Mouse (Mus musculus) gastrocnemius, adult 8-10 months (tissue): ENCODE results near the gene Txnip. TPM values are rescaled to one million over a fixed set of nuclear protein-coding genes. Genes with fewer than 3 reads are reported as not detected.
A peak's percentile ranks its signal among the peaks of the same experiment; 100 is the strongest.

Source experiments
- DNase-seq, 2 experiments: peaks; one replicate each; pipeline ENCODE4 v3.0.0; 2022; ENCODE audit warnings: low spot score in 2 of 2
- total RNA-seq, 4 experiments: library from RNA; stranded (reverse); gene quantifications; 2 replicates each; pipeline ENCODE4 v1.2.4; 2022

Txnip gene
- total RNA-seq, 4 experiments from 2014 or later: 365 to 573 (median 474) TPM

DNA sequence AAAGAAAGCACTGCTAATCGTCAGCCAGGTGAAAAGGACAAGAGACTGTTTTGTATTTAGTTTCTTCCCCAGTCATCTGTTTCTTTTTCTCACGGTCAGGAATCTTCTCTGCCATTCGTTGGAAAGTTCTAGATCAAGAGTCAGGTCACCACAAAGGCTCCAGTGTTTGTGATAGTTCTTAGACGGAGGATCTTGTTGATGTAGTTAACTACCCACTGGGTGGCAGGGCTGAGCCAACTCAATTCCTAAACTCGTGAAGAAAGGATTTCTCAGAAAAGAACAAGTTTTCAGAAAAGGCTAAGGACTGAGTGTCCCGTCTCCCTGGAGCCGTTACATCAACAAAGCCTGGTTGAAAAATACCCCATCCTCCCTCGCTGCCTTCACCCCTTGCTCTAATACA lies 6.6 kb upstream of the Txnip start:
- DNase-seq: peak in 1 of 2 experiments; percentile 61

DNA sequence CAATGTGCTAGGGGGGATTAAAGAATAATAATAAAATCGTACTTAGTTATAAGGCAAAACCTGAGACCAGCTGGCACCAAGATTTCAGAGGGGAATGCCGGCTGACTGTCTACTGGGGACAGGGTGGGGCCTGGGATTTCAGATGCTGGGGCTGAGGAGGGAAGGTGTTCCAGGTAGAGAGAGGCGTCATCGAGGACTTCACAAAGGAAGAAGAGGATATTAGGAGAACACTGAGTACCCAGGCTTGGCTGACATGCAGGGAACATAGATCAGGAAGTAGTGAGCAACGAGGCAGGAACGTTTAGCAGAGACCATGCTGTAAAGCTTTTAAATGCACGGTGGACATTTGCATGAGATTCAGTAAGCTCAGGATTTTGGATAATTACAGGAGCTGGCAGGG lies 5.9 kb upstream of the Txnip start:
- DNase-seq: no peak

DNA sequence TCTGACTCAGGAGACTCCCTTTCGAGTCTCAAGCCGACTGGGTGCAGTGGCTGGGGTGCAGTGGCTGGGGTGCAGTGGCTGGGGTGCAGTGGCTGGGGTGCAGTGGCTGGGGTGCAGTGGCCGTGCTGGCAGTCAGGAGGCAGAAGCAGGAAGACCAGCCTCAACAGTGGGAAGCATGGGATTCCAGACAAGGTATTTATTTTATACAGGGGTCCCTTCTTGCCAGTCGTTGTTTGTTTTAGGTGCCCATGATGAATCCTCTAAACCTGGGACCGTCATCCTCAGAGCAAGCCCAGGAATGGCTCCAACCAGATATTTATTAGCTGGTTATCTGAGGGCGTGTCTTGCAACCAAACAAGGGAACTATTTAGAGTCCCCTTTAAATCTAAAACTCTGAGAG lies 4.2 kb upstream of the Txnip start:
- DNase-seq: no peak

DNA sequence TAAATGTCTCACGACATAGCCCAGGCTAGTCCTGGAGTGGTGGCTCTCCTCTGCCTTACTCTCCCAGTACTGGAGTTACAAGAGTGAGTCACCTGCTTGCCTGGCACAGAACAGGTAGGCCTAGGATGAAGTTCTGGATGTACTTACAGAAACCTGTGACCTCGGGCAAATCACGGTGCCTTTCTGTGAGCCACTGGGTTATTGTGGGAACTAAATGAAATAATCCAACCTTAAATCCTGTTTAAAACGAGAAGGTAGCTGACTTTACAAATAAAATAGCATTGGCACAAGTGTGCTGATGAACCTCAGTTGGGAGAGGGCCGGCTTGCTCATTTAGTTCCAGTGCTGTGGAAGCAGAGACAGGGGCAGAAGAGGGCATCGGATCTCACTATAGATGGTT lies 3.5 kb upstream of the Txnip start:
- no peak for DNase-seq

DNA sequence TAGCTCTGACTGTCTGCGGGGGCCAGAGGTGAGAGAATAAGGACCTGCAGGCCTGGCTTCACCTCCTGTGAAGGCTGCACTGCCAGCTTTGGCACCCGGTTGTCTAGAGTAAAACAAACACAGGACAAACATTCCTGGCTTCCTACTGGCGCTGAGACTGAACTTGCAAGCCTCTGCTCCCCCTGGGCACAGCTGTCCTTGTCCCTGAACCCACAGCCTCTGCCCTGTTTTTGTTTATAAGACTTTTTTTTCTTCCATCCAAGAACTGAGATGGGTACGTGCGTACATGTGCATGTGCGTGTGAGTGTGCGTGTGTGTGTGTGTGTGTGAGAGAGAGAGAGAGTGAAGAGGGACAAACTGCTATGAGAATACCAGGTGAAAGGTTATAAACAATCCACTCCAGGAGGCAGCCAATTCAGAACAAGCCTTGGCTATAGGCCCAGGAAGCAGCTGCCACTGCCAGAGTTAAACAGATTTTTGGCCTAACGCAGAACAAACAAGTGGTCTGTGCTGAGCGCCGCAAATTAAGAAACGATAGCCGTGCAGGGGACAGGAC lies 2.6 kb upstream of the Txnip start:
- DNase-seq: peak; percentile 70 to 82

DNA sequence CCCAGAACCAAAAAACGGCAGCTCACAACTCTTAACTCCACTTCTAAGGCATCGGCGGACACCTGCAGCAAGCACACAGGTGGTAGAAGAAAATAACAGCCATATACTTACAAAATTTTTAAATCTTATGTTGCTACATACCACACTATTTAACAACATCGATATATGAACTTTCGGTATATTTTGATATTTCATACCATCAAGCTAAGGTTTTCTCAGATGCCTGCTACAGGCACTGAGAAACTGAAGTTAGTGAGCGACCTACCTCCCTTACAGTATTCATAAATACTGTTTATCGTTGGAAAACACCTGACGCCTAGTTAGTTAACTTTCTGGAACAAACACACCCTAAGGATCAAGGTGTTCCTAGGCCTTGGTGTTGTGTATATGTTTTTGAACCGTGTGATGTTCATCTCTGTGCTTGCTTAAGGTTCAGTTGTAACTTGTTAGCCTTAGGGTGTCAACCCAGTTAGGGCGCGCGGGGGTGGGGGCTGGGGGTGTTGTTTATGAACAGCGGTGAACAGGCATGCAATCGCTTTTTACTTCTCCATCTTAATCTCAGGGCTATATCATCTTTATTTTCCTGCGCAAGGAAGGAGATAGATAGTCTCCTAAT lies 1.6 kb upstream of the Txnip start:
- DNase-seq: no peak

DNA sequence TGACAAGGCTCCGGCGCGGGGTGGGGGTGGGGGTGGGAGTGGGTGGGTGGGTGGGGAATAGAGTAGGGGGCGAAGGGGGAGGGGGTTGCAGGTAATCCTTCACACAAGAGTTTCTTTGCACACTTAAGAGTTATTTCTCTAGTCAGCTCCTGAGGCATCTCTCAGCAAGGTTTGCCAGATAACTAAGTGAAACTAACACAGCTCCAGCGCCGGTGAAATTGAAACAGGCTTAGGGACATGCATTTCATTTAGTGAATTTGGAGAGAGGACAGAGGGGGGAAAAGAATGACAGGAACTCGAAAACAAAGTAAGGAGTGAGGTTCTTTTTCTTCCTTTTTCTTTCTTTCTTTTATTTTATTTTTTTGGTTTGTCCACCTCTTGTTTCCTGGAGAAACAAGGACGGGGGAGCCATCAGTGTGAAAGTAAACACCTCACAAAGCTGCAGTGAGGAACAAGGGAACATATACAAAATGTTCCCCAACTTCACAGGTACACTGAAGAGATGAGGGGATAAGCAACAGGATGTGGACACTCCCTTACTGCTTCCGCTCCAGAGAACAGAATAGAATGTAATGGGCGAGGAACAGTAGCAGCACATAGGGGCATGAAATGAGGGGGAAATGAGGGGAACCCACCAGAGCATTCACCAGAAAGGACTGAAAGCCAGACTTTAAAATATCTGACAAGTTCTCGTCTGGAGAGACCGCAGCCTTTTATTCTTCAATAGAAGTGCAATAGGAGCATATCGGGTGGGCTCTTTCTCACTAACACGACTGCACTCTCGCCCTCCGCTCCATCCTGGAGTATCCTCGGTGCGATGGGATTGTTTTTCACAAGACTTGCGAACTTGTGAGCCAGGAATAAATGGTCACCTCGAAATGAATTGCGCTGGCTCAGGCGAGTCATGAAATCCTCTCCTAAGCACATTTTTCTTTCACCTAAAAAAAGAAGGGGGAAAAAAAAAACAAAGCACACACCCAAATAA lies 814 bp upstream of the Txnip start:
- no peak for DNase-seq

DNA sequence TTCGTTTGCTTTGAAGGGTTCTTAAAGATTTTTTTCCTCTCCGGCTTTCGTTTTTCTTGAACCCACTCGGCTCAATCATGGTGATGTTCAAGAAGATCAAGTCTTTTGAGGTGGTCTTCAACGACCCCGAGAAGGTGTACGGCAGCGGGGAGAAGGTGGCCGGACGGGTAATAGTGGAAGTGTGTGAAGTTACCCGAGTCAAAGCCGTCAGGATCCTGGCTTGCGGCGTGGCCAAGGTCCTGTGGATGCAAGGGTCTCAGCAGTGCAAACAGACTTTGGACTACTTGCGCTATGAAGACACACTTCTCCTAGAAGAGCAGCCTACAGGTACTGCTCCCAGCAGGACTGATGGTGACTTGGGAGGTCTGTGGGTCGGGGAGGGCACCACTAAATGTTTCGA lies 402 bp downstream of the Txnip start:
- no peak for DNase-seq

DNA sequence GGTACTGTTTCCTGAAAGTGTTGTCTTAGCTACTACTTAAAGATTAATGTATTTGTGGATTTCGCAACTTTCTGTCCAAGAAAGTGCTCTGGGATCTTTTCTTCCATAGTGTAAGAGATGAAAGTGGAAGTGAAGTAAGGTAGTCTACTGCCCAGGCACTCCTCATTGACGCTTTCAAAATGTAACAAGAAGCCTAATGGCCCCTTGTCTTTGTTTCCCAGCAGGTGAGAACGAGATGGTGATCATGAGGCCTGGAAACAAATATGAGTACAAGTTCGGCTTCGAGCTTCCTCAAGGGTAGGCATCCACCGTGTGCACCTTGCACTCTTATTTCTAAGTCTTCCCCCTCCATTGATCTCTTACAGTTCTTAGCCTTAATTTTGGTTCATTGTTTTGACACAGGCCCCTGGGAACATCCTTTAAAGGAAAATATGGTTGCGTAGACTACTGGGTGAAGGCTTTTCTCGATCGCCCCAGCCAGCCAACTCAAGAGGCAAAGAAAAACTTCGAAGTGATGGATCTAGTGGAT lies 975 bp downstream of the Txnip start:
- DNase-seq: no peak

DNA sequence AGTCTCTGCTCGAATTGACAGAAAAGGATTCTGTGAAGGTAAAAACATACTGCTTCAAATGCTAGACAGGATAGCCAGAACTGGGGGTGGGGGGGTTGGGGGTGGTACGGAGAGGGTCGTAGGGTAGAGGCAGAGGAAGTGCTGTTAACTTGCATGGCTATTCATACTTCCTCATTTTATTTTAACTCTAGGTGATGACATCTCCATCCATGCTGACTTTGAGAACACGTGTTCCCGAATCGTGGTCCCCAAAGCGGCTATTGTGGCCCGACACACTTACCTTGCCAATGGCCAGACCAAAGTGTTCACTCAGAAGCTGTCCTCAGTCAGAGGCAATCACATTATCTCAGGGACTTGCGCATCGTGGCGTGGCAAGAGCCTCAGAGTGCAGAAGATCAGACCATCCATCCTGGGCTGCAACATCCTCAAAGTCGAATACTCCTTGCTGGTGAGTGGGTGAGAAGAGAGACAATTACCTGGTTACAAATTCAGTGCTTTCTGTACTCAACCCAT lies 1.7 kb downstream of the Txnip start:
- no peak for DNase-seq

DNA sequence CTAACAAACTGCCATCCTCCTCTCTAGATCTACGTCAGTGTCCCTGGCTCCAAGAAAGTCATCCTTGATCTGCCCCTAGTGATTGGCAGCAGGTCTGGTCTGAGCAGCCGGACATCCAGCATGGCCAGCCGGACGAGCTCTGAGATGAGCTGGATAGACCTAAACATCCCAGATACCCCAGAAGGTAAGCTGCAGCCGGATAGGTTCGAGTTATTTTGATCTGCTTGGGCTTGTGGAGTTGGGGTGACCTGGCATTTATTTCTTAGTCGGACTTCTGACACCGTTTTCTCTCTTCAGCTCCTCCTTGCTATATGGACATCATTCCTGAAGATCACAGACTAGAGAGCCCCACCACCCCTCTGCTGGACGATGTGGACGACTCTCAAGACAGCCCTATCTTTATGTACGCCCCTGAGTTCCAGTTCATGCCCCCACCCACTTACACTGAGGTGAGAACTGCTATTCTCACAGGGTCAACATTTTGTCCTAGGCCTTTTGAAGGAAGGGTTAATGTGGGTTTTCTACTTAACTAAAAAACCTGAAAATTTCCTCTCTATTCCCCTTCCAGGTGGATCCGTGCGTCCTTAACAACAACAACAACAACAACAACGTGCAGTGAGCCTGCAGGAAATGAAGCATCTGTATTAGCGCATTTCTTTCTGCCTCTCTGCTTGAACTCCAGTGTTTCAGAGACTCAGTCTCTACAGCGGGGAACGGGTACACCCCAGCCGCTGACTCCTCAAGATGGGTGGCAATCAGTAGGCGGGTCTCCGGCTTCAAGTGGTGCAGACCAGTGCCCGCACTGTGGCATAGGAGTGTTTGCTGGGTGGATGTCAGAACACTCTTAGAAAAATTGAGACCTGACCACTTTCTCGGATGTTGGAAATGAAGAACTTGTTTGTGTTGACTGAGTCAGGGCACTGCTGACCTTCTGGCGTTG lies 2.4 kb downstream of the Txnip start:
- DNase-seq: no peak

DNA sequence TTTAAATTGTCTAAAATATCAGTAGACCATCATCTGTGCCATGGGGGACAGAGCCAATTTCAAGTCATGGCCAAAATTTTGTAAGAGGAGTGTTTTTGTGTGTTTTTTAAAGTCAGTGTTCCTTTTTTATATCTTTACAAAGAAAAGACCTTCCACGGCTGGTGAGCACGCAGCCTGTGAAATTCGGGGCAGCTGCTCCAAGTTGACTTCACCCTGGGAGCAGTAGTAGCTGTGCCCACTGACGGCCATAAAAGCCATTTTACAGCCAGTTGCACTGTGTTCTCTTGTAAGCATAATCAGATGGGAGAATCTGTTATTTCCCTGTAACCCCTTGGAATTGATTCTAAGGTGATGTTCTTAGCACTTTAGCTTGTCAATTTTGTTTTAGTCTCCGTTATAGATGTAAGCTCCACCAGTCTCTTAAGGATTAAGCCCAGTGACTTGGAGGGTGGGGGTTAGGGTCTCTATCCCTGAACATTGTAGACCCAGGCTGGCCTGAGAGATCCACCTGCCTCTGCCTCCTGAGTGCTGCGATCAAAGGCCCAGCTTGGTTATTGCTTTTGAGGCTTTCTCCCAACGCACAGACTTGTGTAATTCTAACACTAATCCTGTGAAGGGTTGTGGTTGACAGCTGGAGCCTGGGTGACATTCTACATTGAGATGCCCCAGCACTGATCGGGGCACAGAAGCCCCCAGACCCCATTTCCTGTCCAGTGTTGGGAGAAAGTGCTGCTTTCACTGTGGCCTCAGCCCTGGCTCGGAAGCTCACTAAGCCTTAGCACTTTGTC lies 3.3 kb downstream of the Txnip start:
- DNase-seq: peak in 1 of 2 experiments; percentile 45

DNA sequence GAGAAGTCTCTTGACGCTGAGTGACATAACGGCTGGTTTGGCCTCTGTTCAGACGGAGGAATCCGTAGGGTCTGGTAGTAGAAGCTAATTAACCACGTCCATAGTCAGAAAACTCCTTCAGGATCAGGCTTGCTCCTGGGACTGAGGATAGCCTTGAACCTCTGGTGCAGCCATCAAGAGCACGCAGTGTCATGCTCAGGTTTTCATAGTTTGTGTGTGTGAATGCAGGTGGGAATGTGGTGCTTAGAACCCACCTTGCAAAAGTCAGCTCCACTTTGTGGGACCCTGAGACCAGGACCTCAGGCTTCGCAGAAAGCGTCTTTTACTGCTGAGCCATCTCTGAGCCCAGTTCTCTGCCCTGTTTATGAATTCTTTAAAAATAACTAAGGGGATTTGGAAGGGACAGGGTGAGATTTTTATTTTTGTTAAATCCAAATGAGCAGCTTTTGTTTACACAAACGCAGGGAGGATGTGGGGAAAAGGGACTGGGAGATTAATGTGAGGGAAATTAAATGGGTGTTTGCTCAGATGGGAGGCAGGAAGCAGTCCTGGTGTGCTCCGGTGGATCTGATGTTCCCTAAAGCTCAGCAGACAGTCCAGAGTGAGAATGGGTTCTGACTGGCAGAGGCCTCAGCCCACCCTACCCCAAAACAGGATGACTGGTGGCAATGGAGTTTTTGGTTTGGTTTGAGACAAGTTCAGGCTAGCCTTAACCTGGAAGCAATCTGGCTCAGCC lies 4.4 kb downstream of the Txnip start:
- peak; percentile 57 to 65 for DNase-seq

DNA sequence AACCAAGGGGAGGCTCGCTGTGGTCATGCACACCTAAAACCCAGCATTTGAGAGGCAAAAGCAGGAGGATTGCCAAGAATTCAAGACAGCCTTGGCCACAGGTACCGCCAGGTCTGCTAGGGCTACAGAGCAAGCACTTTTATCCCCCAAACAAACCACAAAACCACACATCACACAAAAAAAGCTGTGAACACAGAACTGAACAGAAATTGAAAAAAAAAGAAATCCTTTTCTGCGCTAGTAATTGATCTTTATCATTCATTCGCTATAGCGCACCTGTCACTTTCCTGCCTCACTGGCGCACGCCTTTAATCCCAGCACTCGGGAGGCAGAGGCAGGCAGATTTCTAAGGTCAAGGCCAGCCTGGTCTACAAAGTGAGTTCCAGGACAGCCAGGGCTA lies 5.5 kb downstream of the Txnip start:
- DNase-seq: no peak

DNA sequence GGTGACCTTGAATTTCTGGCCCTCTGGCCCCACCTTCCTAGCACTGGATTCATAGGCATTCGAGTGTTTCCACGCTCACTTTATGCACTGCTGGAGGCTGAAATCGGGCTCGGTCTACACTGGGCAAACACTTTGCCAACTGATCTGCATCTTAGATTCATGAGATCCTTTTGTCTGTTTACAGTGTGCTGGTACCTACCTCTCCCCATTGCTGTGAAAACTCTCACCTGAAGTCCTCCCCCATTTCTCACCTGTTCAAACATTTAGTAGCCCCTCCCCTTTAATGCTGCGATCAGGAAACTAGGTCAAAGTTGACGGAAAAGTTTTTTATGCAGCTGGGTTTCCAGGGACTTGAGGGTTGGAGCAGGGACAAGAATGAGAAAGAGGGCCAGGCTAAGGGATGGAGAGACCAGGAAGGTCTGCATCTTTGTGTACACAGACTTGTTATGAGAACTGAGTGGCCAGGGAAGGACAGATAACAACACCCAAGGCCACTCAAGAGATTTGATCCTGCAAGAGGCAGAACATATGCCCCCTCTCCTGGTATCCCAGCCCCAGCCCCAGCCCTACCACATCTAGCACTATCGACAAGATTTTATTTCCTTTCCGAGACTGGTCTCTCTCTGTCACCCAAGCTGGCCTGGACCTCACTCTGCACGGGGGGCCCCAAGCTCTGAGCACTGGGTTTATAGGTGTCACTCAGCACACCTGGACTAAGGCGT lies 6.3 kb downstream of the Txnip start:
- no peak for DNase-seq

DNA sequence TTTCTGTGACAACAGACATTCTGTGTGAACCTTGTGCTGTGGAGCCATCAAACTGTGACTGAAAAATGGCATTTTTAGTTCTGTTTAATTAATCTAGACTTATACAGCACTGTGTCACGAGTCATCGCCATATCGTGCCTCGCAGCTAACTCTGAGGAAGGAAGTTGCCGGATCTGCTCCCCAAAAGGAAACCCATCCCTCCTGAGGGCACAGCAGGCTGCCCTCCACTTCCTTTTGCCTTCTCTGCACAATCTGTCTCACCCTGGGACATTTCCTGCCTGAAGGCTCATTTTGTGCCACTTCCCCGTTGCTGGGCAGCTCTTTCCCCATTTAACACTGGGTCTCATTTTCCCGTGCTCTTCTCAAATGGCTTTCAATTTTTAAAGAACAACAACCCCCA lies 6.9 kb downstream of the Txnip start:
- no peak for DNase-seq

DNA sequence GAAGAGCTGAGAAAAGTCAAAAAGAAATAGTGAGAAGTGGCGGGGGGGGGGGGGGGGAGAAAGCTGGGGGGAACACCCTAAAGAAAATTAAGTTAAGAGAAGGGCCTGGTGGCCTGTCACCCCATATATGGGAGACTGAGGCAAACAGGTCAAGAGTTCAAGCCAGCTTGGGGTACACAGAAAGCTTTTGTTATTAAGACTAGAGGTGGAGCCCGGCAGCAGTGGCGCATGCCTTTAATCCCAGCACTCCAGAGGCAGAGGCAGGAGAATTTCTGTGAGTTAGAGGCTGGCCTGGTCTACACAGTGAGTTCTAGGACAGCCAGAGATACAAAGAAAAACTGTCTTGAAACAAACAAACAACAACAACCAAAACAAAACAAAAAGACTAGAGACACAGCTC lies 7.3 kb downstream of the Txnip start:
- DNase-seq: no peak

DNA sequence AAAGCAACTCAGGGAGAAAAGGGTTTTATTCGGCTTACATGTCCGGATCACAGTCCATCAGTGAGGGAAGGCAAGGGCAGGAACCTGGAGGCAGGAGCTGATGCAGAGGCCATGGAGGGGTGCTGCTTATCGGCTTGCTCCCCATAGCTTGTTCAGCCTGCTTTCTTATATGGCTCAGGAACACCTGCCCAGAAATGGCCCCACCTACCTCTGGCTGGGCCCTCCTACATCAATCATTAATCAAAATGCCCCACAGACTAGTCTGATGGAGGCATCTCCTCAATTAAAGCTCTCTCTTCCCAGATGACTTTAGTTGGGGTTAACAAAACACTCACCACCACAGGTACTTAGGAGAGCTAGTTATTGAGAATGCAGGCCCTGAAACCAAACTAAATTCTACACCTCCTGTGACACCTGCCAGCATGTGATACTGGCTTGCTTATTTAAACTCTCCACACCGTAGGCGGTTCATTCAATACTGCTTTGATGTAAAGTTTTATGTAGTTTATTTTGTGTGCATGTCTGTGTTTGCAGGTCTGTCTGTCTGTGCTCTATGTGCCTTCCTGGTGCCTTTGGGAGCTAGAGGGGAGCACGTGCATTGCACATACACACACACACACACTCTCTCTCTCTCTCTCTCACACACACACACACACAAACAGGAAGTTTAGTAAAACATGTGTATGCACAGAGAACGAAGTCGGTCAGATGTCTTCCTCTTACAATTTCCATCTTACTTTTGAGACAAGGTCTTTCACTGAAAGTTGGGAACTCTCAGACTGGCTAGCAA lies 9.1 kb downstream of the Txnip start:
- DNase-seq: no peak
